Mouse (Mus musculus) forebrain, embryonic 15.5 days (tissue): Measurements from ENCODE around the gene Dlg3. TPM values are rescaled to one million over a fixed set of nuclear protein-coding genes. Genes with fewer than 3 reads are reported as not detected.

ENCODE experiments used
- ATAC-seq: fragments of 200-750 bp; cut with Nextera tagmentation; replicated peaks from 2 replicates; pipeline ENCODE4 v1.8.0; 2017; ENCODE audit warnings: mild to moderate bottlenecking, moderate TSS enrichment, moderate library complexity
- H3K27ac ChIP-seq: fragments of 300-500 bp; sonication (generic); replicated peaks from 2 replicates; pipeline ENCODE4 v1.5.1; 2015; ENCODE audit warnings: mild to moderate bottlenecking, inconsistent platforms
- H3K27me3 ChIP-seq: fragments of 300-500 bp; sonication (generic); 2 replicates; pipeline ENCODE4 v1.6.1; 2015; ENCODE audit warnings: inconsistent platforms
- H3K36me3 ChIP-seq: fragments of 300-500 bp; sonication (generic); 2 replicates; pipeline ENCODE4 v1.6.1; 2015; ENCODE audit warnings: mild to moderate bottlenecking, inconsistent platforms
- H3K4me1 ChIP-seq: fragments of 300-500 bp; sonication (generic); 2 replicates; pipeline ENCODE4 v1.6.1; 2015; ENCODE audit warnings: inconsistent platforms
- H3K4me2 ChIP-seq: fragments of 300-500 bp; sonication (generic); replicated peaks from 2 replicates; pipeline ENCODE4 v1.6.1; 2015; ENCODE audit warnings: mild to moderate bottlenecking, inconsistent platforms
- H3K4me3 ChIP-seq: fragments of 300-500 bp; sonication (generic); 2 replicates; pipeline ENCODE4 v1.5.1; 2015; ENCODE audit warnings: mild to moderate bottlenecking, inconsistent platforms
- H3K9ac ChIP-seq: fragments of 300-500 bp; sonication (generic); replicated peaks from 2 replicates; pipeline ENCODE4 v1.6.1; 2015; ENCODE audit warnings: mild to moderate bottlenecking, inconsistent platforms
- H3K9me3 ChIP-seq: fragments of 300-500 bp; sonication (generic); 2 replicates; pipeline ENCODE4 v1.6.1; 2016; ENCODE audit warnings: inconsistent platforms
- WGBS: fragments of 180-500 bp; shearing (Covaris S2); methylation state at CpG from one replicate; pipeline ENCODE4 v1.1.7; 2015; ENCODE audit warnings: mixed read lengths; 5-methylcytosine and 5-hydroxymethylcytosine counted together
- polyA plus RNA-seq: library from polyadenylated mRNA; unstranded; fragments of >200 nt; fragmentation: Nextera tagmentation; extraction: Ambion mirVana; gene quantifications from 2 replicates; pipeline ENCODE4 v1.2.1, GENCODE M21; 2015

Gene Dlg3
- 7.3 and 10.0 TPM in 2 replicates for polyA plus RNA-seq

- H3K4me3 ChIP-seq = peak within 1 kb of the TSS; percentile 77
- WGBS = 28% methylated on average over 21 of the region's 26 CpGs
- 0 out of 2 replicates have a peak, but pooled peaks cover 4% of the 10 kb centered on the region for H3K4me1 ChIP-seq
- H3K27me3 ChIP-seq = no peaks in the 10 kb centered on the region
- H3K36me3 ChIP-seq = no peaks in the 10 kb centered on the region
- peak within 1 kb of the TSS; percentile 61 for H3K4me2 ChIP-seq
- ATAC-seq = peak; percentile 94
- peak within 1 kb of the TSS; percentile 74 for H3K9ac ChIP-seq
- peak within 1 kb of the TSS; percentile 86 for H3K27ac ChIP-seq
- no peaks in the 10 kb centered on the region for H3K9me3 ChIP-seq
Observed at GRCm38 (mm10) chrX:100767181-100767884, at the start of gene Dlg3. Dlg3 (plus strand) TSS chrX:100767722.

- no peaks in the 10 kb centered on the region for H3K36me3 ChIP-seq
- H3K4me3 ChIP-seq = no peak overlapping the region
- no peaks in the 10 kb centered on the region for H3K27me3 ChIP-seq
- H3K4me1 ChIP-seq = peaks cover 18% of the 10 kb centered on the region; the same call in 1 of the 2 replicates
- 24% methylated on average over 1 of the region's 1 CpGs for WGBS
- H3K9me3 ChIP-seq = no peaks in the 10 kb centered on the region
- ATAC-seq = peak; percentile 64
- peak overlapping the region; percentile 43 for H3K27ac ChIP-seq
- H3K9ac ChIP-seq = no peak overlapping the region
- H3K4me2 ChIP-seq = no peak overlapping the region
Observed at GRCm38 (mm10) chrX:100728947-100729346, 38.6 kb upstream of the Dlg3 start.

- Histone ChIP-seq H3K4me1 (peaks cover 18% of the 10 kb centered on the region; the same call in 1 of the 2 replicates), H3K27me3 (no peaks in the 10 kb centered on the region), H3K27ac (peak within 1 kb of the TSS; percentile 46), H3K4me3 (peak within 1 kb of the TSS; percentile 29), H3K9ac (peak within 1 kb of the TSS; percentile 37), H3K4me2 (peak within 1 kb of the TSS; percentile 43), H3K9me3 (no peaks in the 10 kb centered on the region), H3K36me3 (no peaks in the 10 kb centered on the region)
- 18% methylated on average over 8 of the region's 8 CpGs for WGBS
- peak; percentile 80 for ATAC-seq
Observed at GRCm38 (mm10) chrX:100729665-100730188, 37.8 kb upstream of the Dlg3 start, which contains the start of gene Gdpd2. Gdpd2 (plus strand) TSS chrX:100729873.

GRCm38 (mm10) chrX:100730266-100730665, 37.3 kb upstream of the Dlg3 start:
- H3K4me1 ChIP-seq = peaks cover 18% of the 10 kb centered on the region; the same call in 1 of the 2 replicates
- peak overlapping the region; percentile 46 for H3K27ac ChIP-seq
- H3K27me3 ChIP-seq = no peaks in the 10 kb centered on the region
- peak overlapping the region; percentile 43 for H3K4me2 ChIP-seq
- H3K9me3 ChIP-seq = no peaks in the 10 kb centered on the region
- peak overlapping the region; percentile 37 for H3K9ac ChIP-seq
- H3K4me3 ChIP-seq = peak overlapping the region; percentile 29
- ATAC-seq = peak; percentile 39
- WGBS = 31% methylated on average over 8 of the region's 8 CpGs
- no peaks in the 10 kb centered on the region for H3K36me3 ChIP-seq

GRCm38 (mm10) chrX:100734359-100734758, 33.2 kb upstream of the Dlg3 start:
- Histone ChIP-seq H3K9ac (no peak overlapping the region), H3K4me2 (no peak overlapping the region), H3K4me3 (no peak overlapping the region), H3K27ac (no peak overlapping the region), H3K36me3 (no peaks in the 10 kb centered on the region), H3K4me1 (peaks cover 9% of the 10 kb centered on the region; the same call in 1 of the 2 replicates), H3K27me3 (no peaks in the 10 kb centered on the region), H3K9me3 (no peaks in the 10 kb centered on the region)
- WGBS = 83% methylated on average over 7 of the region's 7 CpGs
- no peak for ATAC-seq

- no peaks in the 10 kb centered on the region for H3K27me3 ChIP-seq
- peak overlapping the region; percentile 38 for H3K4me3 ChIP-seq
- H3K4me1 ChIP-seq = peaks cover 5% of the 10 kb centered on the region; the same call in 1 of the 2 replicates
- H3K27ac ChIP-seq = no peak overlapping the region
- H3K4me2 ChIP-seq = peak overlapping the region; percentile 43
- ATAC-seq = peak; percentile 76
- no peak overlapping the region; the same call in 1 of the 2 replicates for H3K9ac ChIP-seq
- no peaks in the 10 kb centered on the region for H3K9me3 ChIP-seq
- 13% methylated on average over 14 of the region's 14 CpGs for WGBS
- no peaks in the 10 kb centered on the region for H3K36me3 ChIP-seq
Observed at GRCm38 (mm10) chrX:100738918-100739317, 28.6 kb upstream of the Dlg3 start.

- no peaks in the 10 kb centered on the region for H3K9me3 ChIP-seq
- no peak overlapping the region; the same call in 1 of the 2 replicates for H3K9ac ChIP-seq
- peaks cover 5% of the 10 kb centered on the region; the same call in 1 of the 2 replicates for H3K4me1 ChIP-seq
- H3K27me3 ChIP-seq = no peaks in the 10 kb centered on the region
- no peaks in the 10 kb centered on the region for H3K36me3 ChIP-seq
- WGBS = 33% methylated on average over 10 of the region's 10 CpGs
- H3K4me2 ChIP-seq = peak overlapping the region; percentile 43
- ATAC-seq = peak; percentile 81
- H3K27ac ChIP-seq = no peak overlapping the region
- peak overlapping the region; percentile 38 for H3K4me3 ChIP-seq
Observed at GRCm38 (mm10) chrX:100739443-100739842, 28.1 kb upstream of the Dlg3 start.

- Histone ChIP-seq H3K9me3 (no peaks in the 10 kb centered on the region), H3K9ac (no peak overlapping the region), H3K4me1 (peaks cover 5% of the 10 kb centered on the region; the same call in 1 of the 2 replicates), H3K36me3 (no peaks in the 10 kb centered on the region), H3K4me2 (no peak overlapping the region), H3K27me3 (no peaks in the 10 kb centered on the region), H3K4me3 (no peak overlapping the region), H3K27ac (no peak overlapping the region)
- ATAC-seq = no peak
- WGBS = 59% methylated on average over 6 of the region's 6 CpGs
Observed at GRCm38 (mm10) chrX:100740785-100741184, 26.7 kb upstream of the Dlg3 start.

GRCm38 (mm10) chrX:100741940-100742339, 25.6 kb upstream of the Dlg3 start:
- no peak overlapping the region for H3K27ac ChIP-seq
- 17% methylated on average over 10 of the region's 10 CpGs for WGBS
- no peaks in the 10 kb centered on the region for H3K27me3 ChIP-seq
- no peak overlapping the region for H3K9ac ChIP-seq
- H3K4me2 ChIP-seq = no peak overlapping the region
- peak; percentile 84 for ATAC-seq
- no peak overlapping the region for H3K4me3 ChIP-seq
- peaks cover 5% of the 10 kb centered on the region; the same call in 1 of the 2 replicates for H3K4me1 ChIP-seq
- H3K36me3 ChIP-seq = no peaks in the 10 kb centered on the region
- no peaks in the 10 kb centered on the region for H3K9me3 ChIP-seq

GRCm38 (mm10) chrX:100765855-100766254, 1.7 kb upstream of the Dlg3 start:
- no peak overlapping the region for H3K4me3 ChIP-seq
- H3K27ac ChIP-seq = no peak overlapping the region
- no peaks in the 10 kb centered on the region for H3K36me3 ChIP-seq
- no peaks in the 10 kb centered on the region for H3K27me3 ChIP-seq
- WGBS = 83% methylated on average over 6 of the region's 6 CpGs
- no peak overlapping the region for H3K4me2 ChIP-seq
- H3K9ac ChIP-seq = no peak overlapping the region
- no peak for ATAC-seq
- 0 out of 2 replicates have a peak, but pooled peaks cover under 1% of the 10 kb centered on the region for H3K4me1 ChIP-seq
- no peaks in the 10 kb centered on the region for H3K9me3 ChIP-seq

- WGBS = 40% methylated on average over 18 of the region's 36 CpGs
Observed at GRCm38 (mm10) chrX:100767885-100768626, 534 bp downstream of the Dlg3 start.

More at GRCm38 (mm10) chrX:100767885-100768626, 534 bp downstream of the Dlg3 start:
- Histone ChIP-seq H3K9me3 (no peaks in the 10 kb centered on the region), H3K4me3 (peak overlapping the region; percentile 77), H3K36me3 (no peaks in the 10 kb centered on the region), H3K9ac (peak overlapping the region; percentile 74), H3K4me1 (0 out of 2 replicates have a peak, but pooled peaks cover 4% of the 10 kb centered on the region), H3K4me2 (peak overlapping the region; percentile 61), H3K27me3 (no peaks in the 10 kb centered on the region), H3K27ac (peak overlapping the region; percentile 86)
- peak; percentile 62 for ATAC-seq
